Mouse (Mus musculus): ENCODE results near the gene Gm35549.

DNA sequence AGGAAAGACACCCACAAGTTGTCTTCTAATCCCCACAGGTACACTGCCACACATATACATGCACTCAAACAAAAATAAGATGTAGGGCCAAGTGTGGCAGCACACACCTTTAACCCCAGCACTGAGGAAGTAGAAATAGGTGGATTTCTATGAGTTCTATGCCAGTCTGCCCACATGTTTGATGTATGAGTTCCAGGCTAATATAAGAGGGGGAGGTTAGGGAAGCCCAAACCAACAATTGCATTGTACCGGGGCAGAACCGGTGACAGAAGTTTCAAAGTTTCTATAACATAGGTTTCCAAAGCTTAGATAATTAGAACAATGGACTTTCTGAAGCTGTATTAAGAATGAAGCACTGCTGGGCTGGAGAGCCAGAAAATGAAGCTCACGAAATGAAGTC, 21.0 kb upstream of the Gm35549 start:
- TF ChIP-seq CTCF (IDR thresholded peaks at IDR 0.05; ENCODE audit: insufficient read depth, low read length) (no peak), POLR2A (IDR thresholded peaks at IDR 0.05; ENCODE audit: borderline replicate concordance, extremely low read depth, low read depth, low read length) (no peak)
